Mouse (Mus musculus): ENCODE measurements around the gene Olfr76. TPM values are rescaled to one million over a fixed set of nuclear protein-coding genes. Genes with fewer than 3 reads are reported as not detected.

Olfr76 gene
- total and polyA plus RNA-seq, 2 experiments: not detected

Other genes starting within 250 kb of the Olfr76 start
- not detected in 2 replicates for gene Olfr1419, start 248.1 kb downstream of the Olfr76 start, total RNA-seq (2014; rRNA removed)
- gene Olfr1419, start 248.1 kb downstream of the Olfr76 start, polyA plus RNA-seq (2012; rRNA removed): not detected in 2 replicates
- not detected in 2 replicates for gene Olfr1420, start 236.6 kb downstream of the Olfr76 start, total RNA-seq (2014; rRNA removed)
- not detected in 2 replicates for gene Olfr1420, start 236.6 kb downstream of the Olfr76 start, polyA plus RNA-seq (2012; rRNA removed)
- 2.8 and 4.4 TPM in 2 replicates for gene Patl1, start 210.8 kb downstream of the Olfr76 start, total RNA-seq (2014; rRNA removed)
- gene Patl1, start 210.8 kb downstream of the Olfr76 start, polyA plus RNA-seq (2012; rRNA removed): 7.9 and 8.1 TPM in 2 replicates
- gene Osbp, start 157.3 kb downstream of the Olfr76 start, total RNA-seq (2014; rRNA removed): 22.8 and 27.9 TPM in 2 replicates
- 13.4 and 14.1 TPM in 2 replicates for gene Osbp, start 157.3 kb downstream of the Olfr76 start, polyA plus RNA-seq (2012; rRNA removed)
- not detected in 2 replicates for gene Olfr1423, start 81.9 kb downstream of the Olfr76 start, total RNA-seq (2014; rRNA removed)
- not detected in 2 replicates for gene Olfr1423, start 81.9 kb downstream of the Olfr76 start, polyA plus RNA-seq (2012; rRNA removed)
- gene Olfr1424, start 60.5 kb downstream of the Olfr76 start, total RNA-seq (2014; rRNA removed): not detected in 2 replicates
- not detected in 2 replicates for gene Olfr1424, start 60.5 kb downstream of the Olfr76 start, polyA plus RNA-seq (2012; rRNA removed)
- gene Olfr1425, start 45.5 kb downstream of the Olfr76 start, total RNA-seq (2014; rRNA removed): not detected in 2 replicates
- not detected in 2 replicates for gene Olfr1425, start 45.5 kb downstream of the Olfr76 start, polyA plus RNA-seq (2012; rRNA removed)
- not detected in 2 replicates for gene Olfr1426, start 31.2 kb downstream of the Olfr76 start, total RNA-seq (2014; rRNA removed)
- not detected in 2 replicates for gene Olfr1426, start 31.2 kb downstream of the Olfr76 start, polyA plus RNA-seq (2012; rRNA removed)
- gene Olfr1427, start 19.9 kb downstream of the Olfr76 start, total RNA-seq (2014; rRNA removed): not detected in 2 replicates
- gene Olfr1427, start 19.9 kb downstream of the Olfr76 start, polyA plus RNA-seq (2012; rRNA removed): not detected in 2 replicates
- gene Olfr1428, start 7.3 kb downstream of the Olfr76 start, total RNA-seq (2014; rRNA removed): not detected in 2 replicates
- not detected in 2 replicates for gene Olfr1428, start 7.3 kb downstream of the Olfr76 start, polyA plus RNA-seq (2012; rRNA removed)
- gene Olfr1555-ps1, start 46.9 kb upstream of the Olfr76 start, total RNA-seq (2014; rRNA removed): not detected in 2 replicates
- gene Olfr1555-ps1, start 46.9 kb upstream of the Olfr76 start, polyA plus RNA-seq (2012; rRNA removed): not detected in 2 replicates
- gene Olfr1431, start 77.4 kb upstream of the Olfr76 start, total RNA-seq (2014; rRNA removed): not detected in 2 replicates
- gene Olfr1431, start 77.4 kb upstream of the Olfr76 start, polyA plus RNA-seq (2012; rRNA removed): not detected in 2 replicates
- not detected in 2 replicates for gene Olfr1432, start 109.4 kb upstream of the Olfr76 start, total RNA-seq (2014; rRNA removed)
- not detected in 2 replicates for gene Olfr1432, start 109.4 kb upstream of the Olfr76 start, polyA plus RNA-seq (2012; rRNA removed)
- gene Olfr262, start 118.5 kb upstream of the Olfr76 start, total RNA-seq (2014; rRNA removed): not detected in 2 replicates
- gene Olfr262, start 118.5 kb upstream of the Olfr76 start, polyA plus RNA-seq (2012; rRNA removed): not detected in 2 replicates
- not detected in 2 replicates for gene Olfr235, start 137.8 kb upstream of the Olfr76 start, total RNA-seq (2014; rRNA removed)
- gene Olfr235, start 137.8 kb upstream of the Olfr76 start, polyA plus RNA-seq (2012; rRNA removed): not detected in 2 replicates
- not detected in 2 replicates for gene Olfr1434, start 156.7 kb upstream of the Olfr76 start, total RNA-seq (2014; rRNA removed)
- gene Olfr1434, start 156.7 kb upstream of the Olfr76 start, polyA plus RNA-seq (2012; rRNA removed): not detected in 2 replicates
- gene Olfr1436, start 175.9 kb upstream of the Olfr76 start, total RNA-seq (2014; rRNA removed): not detected in 2 replicates
- not detected in 2 replicates for gene Olfr1436, start 175.9 kb upstream of the Olfr76 start, polyA plus RNA-seq (2012; rRNA removed)
- not detected in 2 replicates for gene Olfr1437, start 201.9 kb upstream of the Olfr76 start, total RNA-seq (2014; rRNA removed)
- gene Olfr1437, start 201.9 kb upstream of the Olfr76 start, polyA plus RNA-seq (2012; rRNA removed): not detected in 2 replicates
- not detected in 2 replicates for gene Olfr1438-ps1, start 212.7 kb upstream of the Olfr76 start, total RNA-seq (2014; rRNA removed)
- not detected in 2 replicates for gene Olfr1438-ps1, start 212.7 kb upstream of the Olfr76 start, polyA plus RNA-seq (2012; rRNA removed)